Mouse (Mus musculus): ENCODE data around the gene Cacna1a.

DNA sequence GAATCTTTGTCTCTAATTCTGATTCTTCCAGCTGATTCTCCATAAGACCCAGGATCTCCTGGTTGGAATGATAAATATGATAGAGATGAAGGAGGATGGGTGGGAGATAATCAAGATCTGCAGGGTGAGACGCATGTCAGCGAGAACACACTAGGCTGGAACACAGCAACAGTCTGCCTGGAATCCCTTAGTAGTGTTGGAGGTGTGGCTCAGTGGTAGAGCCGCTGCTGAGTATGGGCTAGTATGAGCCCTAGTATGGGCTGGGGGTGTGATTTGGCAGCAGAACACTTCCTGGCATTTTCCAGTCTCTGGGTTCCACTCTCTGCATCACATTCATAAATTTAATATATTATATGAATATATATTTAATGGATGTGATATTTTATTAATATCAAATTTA lies 933 bp downstream of the Cacna1a start:
- TF ChIP-seq CHD2 (IDR thresholded peaks at IDR 0.05; ENCODE audit: low read depth, low read length) (no peak), HCFC1 (IDR thresholded peaks at IDR 0.05; ENCODE audit: borderline replicate concordance, insufficient read depth, low read length) (no peak), ZC3H11A (IDR thresholded peaks at IDR 0.05; ENCODE audit: borderline replicate concordance, low read depth, low read length) (no peak), ZNF384 (IDR thresholded peaks at IDR 0.05; ENCODE audit: low read depth, low read length) (no peak), MAFK (IDR thresholded peaks at IDR 0.05; ENCODE audit: insufficient read depth, low read depth, low read length) (no peak)

All from ES-E14 (cell line).